Mouse (Mus musculus) testis, adult 2 months (tissue): ENCODE measurements around the gene Ubr2. TPM values are rescaled to one million over a fixed set of nuclear protein-coding genes. Genes with fewer than 3 reads are reported as not detected.

Experiments
- H3K27ac ChIP-seq: fragments of 200-500 bp; 2 replicates; pipeline ENCODE4 v1.5.1; 2012; ENCODE audit warnings: low read depth, low read length; ENCODE audit not compliant: control insufficient read depth, insufficient read depth
- H3K27me3 ChIP-seq: fragments of 200-500 bp; 2 replicates; pipeline ENCODE4 v1.6.1; 2012; ENCODE audit warnings: mild to moderate bottlenecking, low read length, moderate library complexity; ENCODE audit not compliant: control insufficient read depth, insufficient read depth
- H3K36me3 ChIP-seq: fragments of 200-500 bp; 2 replicates; pipeline ENCODE4 v1.6.1; 2012; ENCODE audit warnings: mild to moderate bottlenecking, low read length; ENCODE audit not compliant: control insufficient read depth, insufficient read depth
- H3K4me1 ChIP-seq: fragments of 200-500 bp; 2 replicates; pipeline ENCODE4 v1.6.1; 2012; ENCODE audit warnings: low read length; ENCODE audit not compliant: control insufficient read depth, insufficient read depth
- H3K4me3 ChIP-seq: fragments of 200-500 bp; 2 replicates; pipeline ENCODE4 v1.5.1; 2012; ENCODE audit warnings: low read depth, mild to moderate bottlenecking, low read length, moderate library complexity, mixed read lengths; ENCODE audit not compliant: control insufficient read depth
- CTCF ChIP-seq: fragments of 200-500 bp; IDR thresholded peaks from 2 replicates; pipeline ENCODE4 v1.5.1; 2012; ENCODE audit warnings: low read depth, mild to moderate bottlenecking, inconsistent platforms, low read length, moderate library complexity; ENCODE audit not compliant: control insufficient read depth, insufficient read depth, insufficient replicate concordance
- POLR2A ChIP-seq: fragments of 200-500 bp; IDR thresholded peaks from 2 replicates; pipeline ENCODE4 v1.6.1; 2012; ENCODE audit warnings: low read depth, mild to moderate bottlenecking, inconsistent platforms, low read length, moderate library complexity; ENCODE audit not compliant: control insufficient read depth
- polyA plus RNA-seq: library from polyadenylated mRNA; depleted of rRNA; stranded (reverse); fragments of >200 nt; gene quantifications from 2 replicates; pipeline ENCODE4 v1.2.3, GENCODE M21; 2012; rRNA removed

The Ubr2 gene
- polyA plus RNA-seq, 1 experiment = 10.2 TPM

- TF ChIP-seq CTCF (no peak), POLR2A (no peak)
- no peaks in the 10 kb centered on the region for H3K27me3 ChIP-seq
- H3K27ac ChIP-seq = no peak overlapping the region
- H3K36me3 ChIP-seq = no peaks in the 10 kb centered on the region
- no peaks in the 10 kb centered on the region for H3K4me1 ChIP-seq
- H3K4me3 ChIP-seq = no peak overlapping the region
Observed at GRCm38 (mm10) chr17:46881728-46882127, 128.6 kb downstream of the Ubr2 start.

GRCm38 (mm10) chr17:46880322-46880721 is 130.0 kb downstream of the Ubr2 start:
- TF ChIP-seq POLR2A (no peak), CTCF (no peak)
- no peak overlapping the region for H3K4me3 ChIP-seq

GRCm38 (mm10) chr17:46879841-46880311 is 130.5 kb downstream of the Ubr2 start:
- TF ChIP-seq CTCF (no peak), POLR2A (no peak)
- no peak overlapping the region for H3K4me3 ChIP-seq
- no peaks in the 10 kb centered on the region for H3K4me1 ChIP-seq
- no peaks in the 10 kb centered on the region for H3K36me3 ChIP-seq
- no peaks in the 10 kb centered on the region for H3K27me3 ChIP-seq
- H3K27ac ChIP-seq = no peak overlapping the region

More at GRCm38 (mm10) chr17:46880322-46880721, 130.0 kb downstream of the Ubr2 start:
- Histone ChIP-seq H3K36me3 (no peaks in the 10 kb centered on the region), H3K27me3 (no peaks in the 10 kb centered on the region), H3K27ac (no peak overlapping the region), H3K4me1 (no peaks in the 10 kb centered on the region)

Other genes starting within 250 kb of the Ubr2 start
- 0.18 and 0.23 TPM in 2 replicates for gene Ptcra, start 246.8 kb downstream of the Ubr2 start, polyA plus RNA-seq
- gene 2310039H08Rik, start 237.9 kb downstream of the Ubr2 start, polyA plus RNA-seq = 86.6 and 89.2 TPM in 2 replicates
- gene Rpl7l1, start 227.9 kb downstream of the Ubr2 start, polyA plus RNA-seq = 13.3 and 14.1 TPM in 2 replicates
- gene Bicral, start 152.1 kb downstream of the Ubr2 start, polyA plus RNA-seq = 11.0 and 13.2 TPM in 2 replicates
- gene Tbcc, start 119.9 kb downstream of the Ubr2 start, polyA plus RNA-seq = 54.5 and 61.3 TPM in 2 replicates
- 2.0 and 2.9 TPM in 2 replicates for gene Prph2, start 100.1 kb downstream of the Ubr2 start, polyA plus RNA-seq